Mouse (Mus musculus) stomach, postnatal 0 days (tissue): ENCODE data around the gene Ctcf. TPM values are rescaled to one million over a fixed set of nuclear protein-coding genes. Genes with fewer than 3 reads are reported as not detected.

Experiments used
- ATAC-seq: fragments of 200-750 bp; cut with Nextera tagmentation; 2 replicates; pipeline ENCODE4 v1.8.0; 2017; ENCODE audit not compliant: low FRiP score, low TSS enrichment
- DNase-seq: peaks from one replicate; pipeline ENCODE4 v3.0.0-alpha.2; 2016; ENCODE audit warnings: low spot score
- H3K27ac ChIP-seq: fragments of 300-500 bp; sonication (generic); replicated peaks from 2 replicates; pipeline ENCODE4 v1.5.1; 2014; ENCODE audit warnings: mild to moderate bottlenecking, control low read depth
- H3K27me3 ChIP-seq: fragments of 300-500 bp; sonication (generic); 2 replicates; pipeline ENCODE4 v1.6.1; 2014; ENCODE audit warnings: low read length; ENCODE audit not compliant: control insufficient read depth, insufficient read depth
- H3K36me3 ChIP-seq: fragments of 300-500 bp; sonication (generic); 2 replicates; pipeline ENCODE4 v1.6.1; 2014; ENCODE audit warnings: low read length, mixed read lengths; ENCODE audit not compliant: control insufficient read depth, insufficient read depth
- H3K4me1 ChIP-seq: fragments of 300-500 bp; sonication (generic); replicated peaks from 2 replicates; pipeline ENCODE4 v1.6.1; 2014; ENCODE audit warnings: antibody characterized with exemption; ENCODE audit not compliant: control insufficient read depth, insufficient read depth
- H3K4me2 ChIP-seq: fragments of 300-500 bp; sonication (generic); replicated peaks from 2 replicates; pipeline ENCODE4 v1.6.1; 2014; ENCODE audit warnings: low read depth, mild to moderate bottlenecking, control low read depth, moderate library complexity
- H3K4me3 ChIP-seq: fragments of 300-500 bp; sonication (generic); 2 replicates; pipeline ENCODE4 v1.5.1; 2014; ENCODE audit warnings: low read depth, low read length, control low read depth
- H3K9ac ChIP-seq: fragments of 300-500 bp; sonication (generic); 2 replicates; pipeline ENCODE4 v1.6.1; 2014; ENCODE audit warnings: mild to moderate bottlenecking, low read length, control low read depth, mixed read lengths
- H3K9me3 ChIP-seq: fragments of 300-500 bp; sonication (generic); 2 replicates; pipeline ENCODE4 v1.6.1; 2016; ENCODE audit warnings: low read length; ENCODE audit not compliant: control insufficient read depth
- CTCF ChIP-seq: IDR thresholded peaks from 2 replicates; pipeline ENCODE4 v1.5.1; 2016; ENCODE audit warnings: antibody characterized with exemption, low read depth, mild to moderate bottlenecking, moderate library complexity
- EP300 ChIP-seq: optimal IDR thresholded peaks from 2 replicates; pipeline ENCODE3; 2016; ENCODE audit warnings: antibody characterized with exemption
- WGBS: fragments of 180-500 bp; shearing (Covaris S2); extraction: QIAGEN DNeasy Blood & Tissue Kit; methylation state at CpG from one replicate; pipeline ENCODE4 v1.1.7; 2014; 5-methylcytosine and 5-hydroxymethylcytosine counted together
- polyA plus RNA-seq: library from polyadenylated mRNA; unstranded; fragments of >200 nt; fragmentation: Nextera tagmentation; extraction: Ambion mirVana; gene quantifications from 2 replicates; pipeline ENCODE4 v1.2.1, GENCODE M21; 2015

Gene Ctcf
- polyA plus RNA-seq, 1 experiment from 2014 or later: 56.6 TPM

DNA sequence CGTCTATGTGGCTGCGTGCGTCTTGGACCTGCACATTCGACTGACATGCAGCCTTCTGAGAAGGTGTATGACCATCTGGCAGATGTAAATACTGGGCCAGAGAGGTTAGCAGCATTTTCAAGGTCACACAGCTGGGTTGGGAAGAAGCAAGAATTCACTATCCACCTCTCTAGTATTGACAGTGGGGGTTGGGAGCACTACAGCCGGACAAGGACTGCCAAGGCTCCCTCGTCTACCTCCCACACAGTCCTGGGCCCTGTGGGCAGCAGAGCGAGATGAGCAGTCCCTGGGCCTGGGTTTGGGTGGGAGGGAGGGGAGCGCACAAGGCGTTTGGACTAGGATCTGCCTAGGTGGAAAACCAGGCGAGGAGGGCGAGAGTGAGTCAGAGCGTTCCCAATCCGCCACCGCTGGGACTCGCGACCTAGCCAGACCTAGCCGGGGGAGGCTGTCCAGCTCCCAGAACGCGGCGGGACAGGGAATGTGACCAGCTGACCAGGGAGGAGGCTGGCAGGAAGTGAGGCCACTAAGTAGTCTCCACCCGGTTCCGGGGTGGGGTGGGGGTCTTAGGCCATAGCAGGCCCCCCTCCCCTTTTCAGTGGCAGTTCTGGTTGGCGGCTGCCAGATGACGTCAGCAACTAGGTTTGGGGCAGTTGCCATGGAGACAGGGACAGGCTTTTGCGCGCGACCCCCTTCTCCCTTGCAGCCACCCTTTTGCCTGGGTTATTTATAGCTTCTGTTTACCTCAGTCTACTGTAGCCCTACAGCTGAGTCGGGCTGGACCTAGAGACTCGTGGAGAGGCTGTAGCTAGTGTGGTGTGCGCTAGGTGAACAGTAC, 30.0 kb upstream of the Ctcf start:
- Histone ChIP-seq H3K4me3 (peak overlapping the region; percentile 77), H3K9ac (peak overlapping the region; percentile 87), H3K9me3 (no peaks in the 10 kb centered on the region), H3K4me2 (peak overlapping the region; percentile 86), H3K36me3 (no peaks in the 10 kb centered on the region), H3K27ac (peak overlapping the region; percentile 92), H3K27me3 (no peaks in the 10 kb centered on the region), H3K4me1 (no peaks in the 10 kb centered on the region)
- under 1% methylated on average over 30 of the region's 30 CpGs for WGBS
- ATAC-seq: peak; percentile 78
- DNase-seq: peak; percentile 77
- TF ChIP-seq EP300 (no peak), CTCF (no peak)

DNA sequence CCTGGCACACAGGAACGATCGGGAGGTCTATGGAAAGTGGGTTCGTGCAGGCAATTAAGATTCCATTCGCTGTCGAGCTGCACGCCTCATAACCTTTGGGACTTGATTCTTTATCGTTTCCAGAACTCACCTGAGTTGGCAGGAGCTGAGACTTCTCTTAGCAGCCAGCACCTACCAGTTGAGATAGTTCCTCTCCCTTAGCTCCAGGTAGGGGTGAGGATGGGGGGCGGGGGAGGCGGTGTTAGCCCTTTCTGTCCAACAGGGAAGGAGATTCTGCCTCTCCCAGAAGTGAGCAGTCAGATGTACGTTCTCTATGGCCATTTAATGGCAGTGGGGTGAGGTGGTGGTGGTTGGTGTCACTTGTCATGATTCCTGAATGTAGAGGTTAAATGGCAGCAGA, 29.3 kb upstream of the Ctcf start:
- peak overlapping the region; percentile 86 for H3K4me2 ChIP-seq
- peak overlapping the region; percentile 92 for H3K27ac ChIP-seq
- WGBS: 11% methylated on average over 10 of the region's 10 CpGs
- H3K27me3 ChIP-seq: no peaks in the 10 kb centered on the region
- no peak for DNase-seq
- TF ChIP-seq EP300: no peak
- no peak for TF ChIP-seq CTCF
- H3K36me3 ChIP-seq: no peaks in the 10 kb centered on the region
- H3K4me1 ChIP-seq: no peaks in the 10 kb centered on the region
- ATAC-seq: no peak
- H3K4me3 ChIP-seq: peak overlapping the region; percentile 77
- H3K9me3 ChIP-seq: no peaks in the 10 kb centered on the region
- peak overlapping the region; percentile 87 for H3K9ac ChIP-seq

DNA sequence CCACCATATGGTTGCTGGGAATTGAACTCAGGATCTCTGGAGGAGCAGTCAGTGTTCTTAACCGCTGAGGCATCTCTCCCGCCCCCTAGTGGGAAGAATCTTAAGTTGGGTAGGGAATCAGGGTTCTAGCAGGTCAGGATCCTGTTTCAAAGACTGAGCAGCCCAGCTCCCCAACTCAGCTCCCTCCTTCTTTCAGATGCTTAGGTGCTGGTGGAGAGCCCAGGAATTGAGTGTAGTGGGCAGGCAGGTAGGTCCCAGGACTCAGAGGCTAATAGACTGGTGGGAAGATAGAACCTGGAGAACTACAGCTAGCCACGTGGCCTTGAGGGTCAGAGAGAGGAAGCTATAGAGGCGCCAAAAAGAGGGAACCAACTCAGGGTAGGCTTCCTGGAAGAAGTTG, 28.7 kb upstream of the Ctcf start:
- no peak for ATAC-seq
- Histone ChIP-seq H3K36me3 (no peaks in the 10 kb centered on the region), H3K9me3 (no peaks in the 10 kb centered on the region), H3K9ac (no peak overlapping the region), H3K27ac (no peak overlapping the region), H3K4me2 (no peak overlapping the region; the same call in 1 of the 2 replicates), H3K27me3 (no peaks in the 10 kb centered on the region), H3K4me3 (no peak overlapping the region), H3K4me1 (no peaks in the 10 kb centered on the region)
- WGBS: 42% methylated on average over 4 of the region's 4 CpGs
- TF ChIP-seq CTCF (peak; percentile 69), EP300 (no peak)
- no peak for DNase-seq

DNA sequence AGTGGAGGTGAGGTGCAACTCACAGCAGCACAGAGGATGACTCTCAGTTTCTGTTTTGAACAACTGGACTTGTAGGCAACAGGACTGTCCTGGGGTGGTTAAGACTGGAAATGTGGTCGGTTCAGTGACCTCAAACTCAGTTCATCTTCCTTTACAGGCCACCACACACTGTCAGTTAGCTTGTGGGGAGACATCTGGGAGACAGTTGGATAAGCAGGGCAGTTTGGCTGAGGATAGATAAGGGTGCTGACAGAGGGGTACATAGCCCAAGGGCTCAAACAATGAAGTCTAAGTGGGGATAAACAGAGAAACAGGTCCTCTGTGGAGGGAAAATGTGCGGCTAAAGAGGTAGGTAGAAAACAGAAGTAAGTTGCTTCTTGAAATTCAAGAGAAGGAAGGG, 27.0 kb upstream of the Ctcf start:
- ATAC-seq (no peak), DNase-seq (no peak)
- WGBS: 67% methylated on average over 2 of the region's 2 CpGs
- Histone ChIP-seq H3K4me3 (no peak overlapping the region), H3K4me1 (0 out of 2 replicates have a peak, but pooled peaks cover 4% of the 10 kb centered on the region), H3K9ac (no peak overlapping the region), H3K9me3 (no peaks in the 10 kb centered on the region), H3K27me3 (no peaks in the 10 kb centered on the region), H3K36me3 (no peaks in the 10 kb centered on the region), H3K27ac (no peak overlapping the region), H3K4me2 (no peak overlapping the region)
- TF ChIP-seq EP300 (no peak), CTCF (no peak)

DNA sequence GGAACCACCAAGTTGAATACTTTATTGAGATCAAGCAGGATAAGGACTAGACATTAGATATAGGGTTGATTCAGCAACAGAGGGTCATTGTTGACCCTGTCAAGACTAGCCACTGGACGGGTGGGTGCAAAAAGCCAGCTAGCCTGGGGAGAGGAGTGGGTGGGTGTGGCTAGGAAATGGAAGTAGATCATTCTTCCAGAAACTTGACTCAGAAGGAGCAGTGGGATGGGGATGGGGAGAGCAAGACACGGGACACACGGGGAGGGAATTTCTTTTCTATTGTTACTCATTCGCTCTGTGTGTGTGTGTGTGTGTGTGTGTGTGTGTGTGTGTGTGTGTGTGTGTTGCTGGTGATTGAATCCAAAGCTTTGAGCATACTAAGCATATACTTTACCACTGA, 26.6 kb upstream of the Ctcf start:
- H3K9me3 ChIP-seq: no peaks in the 10 kb centered on the region
- TF ChIP-seq EP300: no peak
- TF ChIP-seq CTCF: no peak
- no peak overlapping the region for H3K9ac ChIP-seq
- H3K4me3 ChIP-seq: no peak overlapping the region
- H3K4me2 ChIP-seq: no peak overlapping the region
- H3K27me3 ChIP-seq: no peaks in the 10 kb centered on the region
- H3K27ac ChIP-seq: no peak overlapping the region
- ATAC-seq: no peak
- WGBS: 65% methylated on average over 4 of the region's 4 CpGs
- H3K4me1 ChIP-seq: 0 out of 2 replicates have a peak, but pooled peaks cover 4% of the 10 kb centered on the region
- H3K36me3 ChIP-seq: no peaks in the 10 kb centered on the region
- no peak for DNase-seq

DNA sequence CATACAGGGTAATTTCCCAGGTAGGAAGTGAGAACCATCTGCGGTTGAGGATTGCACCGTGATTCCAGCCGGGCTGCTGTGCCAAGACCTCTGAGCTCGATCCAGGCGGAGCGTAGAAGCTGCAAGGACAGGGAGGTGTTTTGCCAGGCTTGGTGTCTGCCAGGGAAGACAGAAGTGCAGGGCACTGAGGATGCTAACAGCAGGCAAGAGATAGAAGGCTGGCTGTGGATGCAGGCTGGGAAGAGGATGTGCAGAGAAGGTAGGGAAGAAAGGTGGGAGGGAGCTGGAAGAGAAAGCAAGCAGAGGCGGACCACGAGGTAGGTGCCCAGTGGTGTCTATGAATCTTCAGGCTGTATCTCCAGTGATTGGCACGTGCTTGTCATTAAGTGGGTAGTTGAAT, 24.5 kb upstream of the Ctcf start:
- no peak for ATAC-seq

More for the DNA sequence above, 24.5 kb upstream of the Ctcf start:
- WGBS: 87% methylated on average over 9 of the region's 9 CpGs
- no peaks in the 10 kb centered on the region for H3K27me3 ChIP-seq
- H3K9me3 ChIP-seq: no peaks in the 10 kb centered on the region
- H3K27ac ChIP-seq: no peak overlapping the region
- H3K4me2 ChIP-seq: no peak overlapping the region
- no peak for TF ChIP-seq CTCF
- TF ChIP-seq EP300: no peak
- H3K4me3 ChIP-seq: no peak overlapping the region
- 0 out of 2 replicates have a peak, but pooled peaks cover 4% of the 10 kb centered on the region for H3K4me1 ChIP-seq
- H3K36me3 ChIP-seq: peaks cover 5% of the 10 kb centered on the region; the same call in 1 of the 2 replicates
- no peak overlapping the region for H3K9ac ChIP-seq
- DNase-seq: no peak
